Mouse (Mus musculus) kidney, embryonic 14.5 days (tissue): ENCODE results near the gene Slco6d1. TPM values are rescaled to one million over a fixed set of nuclear protein-coding genes. Genes with fewer than 3 reads are reported as not detected.
"Not testable (repeated sequence)": the region's sequence is repeated elsewhere in the genome, so short reads cannot be mapped to it uniquely, and the experiment has no call there.

Experiments
- ATAC-seq: fragments of 200-750 bp; cut with Nextera tagmentation; 2 replicates; pipeline ENCODE4 v1.8.0; 2017; ENCODE audit warnings: moderate number of reproducible peaks, mild to moderate bottlenecking, moderate TSS enrichment, moderate library complexity; ENCODE audit not compliant: low FRiP score, low TSS enrichment
- H3K27ac ChIP-seq: fragments of 300-500 bp; sonication (generic); 2 replicates; pipeline ENCODE4 v1.5.1; 2014; ENCODE audit warnings: low read depth, mild to moderate bottlenecking, low read length, moderate library complexity, mixed read lengths
- H3K27me3 ChIP-seq: fragments of 300-500 bp; sonication (generic); 2 replicates; pipeline ENCODE4 v1.6.1; 2014; ENCODE audit warnings: mild to moderate bottlenecking, low read length; ENCODE audit not compliant: control insufficient read depth, insufficient read depth
- H3K36me3 ChIP-seq: fragments of 300-500 bp; sonication (generic); 2 replicates; pipeline ENCODE4 v1.6.1; 2014; ENCODE audit warnings: low read length, mixed read lengths; ENCODE audit not compliant: control insufficient read depth, insufficient read depth
- H3K4me1 ChIP-seq: fragments of 300-500 bp; sonication (generic); 2 replicates; pipeline ENCODE4 v1.6.1; 2014; ENCODE audit warnings: low read length, mixed read lengths; ENCODE audit not compliant: control insufficient read depth, insufficient read depth
- H3K4me2 ChIP-seq: fragments of 300-500 bp; sonication (generic); replicated peaks from 2 replicates; pipeline ENCODE4 v1.6.1; 2014; ENCODE audit warnings: low read depth, mild to moderate bottlenecking, low read length
- H3K4me3 ChIP-seq: fragments of 300-500 bp; sonication (generic); 2 replicates; pipeline ENCODE4 v1.5.1; 2014; ENCODE audit warnings: mild to moderate bottlenecking, low read length
- H3K9ac ChIP-seq: fragments of 300-500 bp; sonication (generic); 2 replicates; pipeline ENCODE4 v1.6.1; 2014; ENCODE audit warnings: low read depth, mild to moderate bottlenecking, low read length, moderate library complexity
- H3K9me3 ChIP-seq: fragments of 300-500 bp; sonication (generic); 2 replicates; pipeline ENCODE4 v1.6.1; 2016; ENCODE audit warnings: low read length; ENCODE audit not compliant: control insufficient read depth
- WGBS: fragments of 180-500 bp; shearing (Covaris S2); extraction: QIAGEN DNeasy Blood & Tissue Kit; methylation state at CpG from one replicate; pipeline ENCODE4 v1.1.7; 2014; 5-methylcytosine and 5-hydroxymethylcytosine counted together
- polyA plus RNA-seq: library from polyadenylated mRNA; unstranded; fragments of >200 nt; fragmentation: Nextera tagmentation; extraction: Ambion mirVana; gene quantifications from 2 replicates; pipeline ENCODE4 v1.2.1, GENCODE M21; 2014

Gene Slco6d1
- polyA plus RNA-seq = not detected in 2 replicates

DNA sequence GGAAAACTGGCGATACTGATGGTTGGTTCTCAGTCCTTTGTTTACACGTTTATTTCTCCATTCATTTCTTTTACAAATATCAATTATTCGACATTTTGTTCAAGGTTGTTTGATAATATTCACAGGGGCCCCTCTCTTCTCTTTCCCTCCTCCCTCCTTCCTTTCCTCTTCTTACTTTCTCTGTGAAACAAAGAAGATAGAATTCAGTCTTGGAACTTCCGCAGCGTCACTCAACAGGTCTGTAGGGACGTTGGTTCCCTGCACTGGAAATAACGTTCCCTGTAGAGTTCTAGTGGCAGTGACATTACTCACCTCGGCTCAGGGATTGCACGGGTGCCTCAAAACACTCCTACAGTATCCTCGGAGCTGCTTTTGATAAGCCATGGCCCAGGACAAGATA lies at the start of gene Slco6d1:
TSS of gene Slco6d1 (plus strand) at position 301 of the 400 bp plus-strand sequence.
- H3K4me1 ChIP-seq = no peaks in the 10 kb centered on the region
- no peaks in the 10 kb centered on the region for H3K9me3 ChIP-seq
- H3K4me3 ChIP-seq = no peak within 1 kb of the TSS
- no peak for ATAC-seq
- H3K4me2 ChIP-seq = no peak within 1 kb of the TSS
- no peaks in the 10 kb centered on the region for H3K36me3 ChIP-seq
- WGBS = 87% methylated on average over 10 of the region's 10 CpGs
- no peak within 1 kb of the TSS for H3K27ac ChIP-seq
- no peak within 1 kb of the TSS for H3K9ac ChIP-seq
- H3K27me3 ChIP-seq = no peaks in the 10 kb centered on the region

GRCm38 (mm10) chr1:98392001-98392400 lies 28.9 kb upstream of the Slco6d1 start:
- H3K27me3 ChIP-seq = no peaks in the 10 kb centered on the region
- H3K27ac ChIP-seq = no peak overlapping the region
- no peak for ATAC-seq
- H3K9ac ChIP-seq = no peak overlapping the region
- no peak overlapping the region for H3K4me2 ChIP-seq
- H3K36me3 ChIP-seq = no peaks in the 10 kb centered on the region
- H3K4me3 ChIP-seq = no peak overlapping the region
- no peaks in the 10 kb centered on the region for H3K4me1 ChIP-seq
- no peaks in the 10 kb centered on the region for H3K9me3 ChIP-seq

DNA sequence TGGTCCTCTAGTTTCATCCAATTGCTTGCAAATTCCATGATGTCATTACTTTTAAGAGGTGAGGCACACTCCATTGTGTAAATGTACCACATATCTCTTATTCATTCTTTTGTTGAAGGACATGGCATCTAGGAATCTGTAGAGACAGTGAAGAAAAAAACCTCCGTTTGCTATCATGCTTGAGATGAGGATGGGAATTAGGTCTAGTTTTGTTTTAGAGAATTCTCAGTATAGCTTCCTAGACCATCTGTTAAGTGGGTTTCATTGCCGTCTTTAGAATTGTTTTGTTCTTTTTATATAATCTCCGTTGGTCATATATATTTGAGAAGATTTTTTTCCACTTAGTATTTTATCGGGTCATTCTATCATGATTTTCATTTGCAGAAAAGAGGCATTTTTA lies 27.0 kb downstream of the Slco6d1 start:
- H3K4me1 ChIP-seq = no peaks in the 10 kb centered on the region
- no peaks in the 10 kb centered on the region for H3K9me3 ChIP-seq
- no peak overlapping the region for H3K4me3 ChIP-seq
- no peaks in the 10 kb centered on the region for H3K36me3 ChIP-seq
- no peak for ATAC-seq
- H3K4me2 ChIP-seq = no peak overlapping the region
- 83% methylated on average over 4 of the region's 4 CpGs for WGBS
- H3K9ac ChIP-seq = no peak overlapping the region
- no peaks in the 10 kb centered on the region for H3K27me3 ChIP-seq
- no peak overlapping the region for H3K27ac ChIP-seq

DNA sequence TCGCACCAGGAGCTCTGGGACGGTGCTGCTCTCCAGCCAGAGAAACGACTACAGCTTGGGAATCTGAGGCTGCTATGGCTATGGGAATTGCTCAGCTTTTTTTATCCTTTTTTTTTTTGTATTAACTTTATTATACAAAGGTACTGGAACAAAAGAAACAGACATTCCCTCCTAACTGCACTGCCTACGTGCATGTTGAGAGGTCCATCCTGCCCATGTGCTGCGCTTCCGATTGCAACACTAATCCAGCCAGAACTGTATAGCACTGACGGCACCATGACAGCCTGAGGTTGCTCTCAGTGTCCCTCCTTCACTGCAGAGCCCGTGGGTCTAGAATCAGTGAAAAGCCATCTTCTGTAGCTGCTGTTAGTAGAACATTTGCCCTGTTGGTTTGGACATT lies 38.3 kb downstream of the Slco6d1 start:
- ATAC-seq, H3K9ac ChIP-seq, H3K9me3 ChIP-seq, H3K4me1 ChIP-seq, H3K36me3 ChIP-seq, H3K4me3 ChIP-seq, H3K27me3 ChIP-seq, H3K27ac ChIP-seq, H3K4me2 ChIP-seq: not testable (repeated sequence)
- 95% methylated on average over 8 of the region's 8 CpGs for WGBS

GRCm38 (mm10) chr1:98476381-98476780 lies 55.5 kb downstream of the Slco6d1 start:
- not testable (repeated sequence) for H3K27me3 ChIP-seq, H3K9me3 ChIP-seq, H3K36me3 ChIP-seq, H3K4me1 ChIP-seq, ATAC-seq, H3K4me3 ChIP-seq, H3K27ac ChIP-seq, H3K9ac ChIP-seq, H3K4me2 ChIP-seq
- WGBS = 85% methylated on average over 1 of the region's 1 CpGs

DNA sequence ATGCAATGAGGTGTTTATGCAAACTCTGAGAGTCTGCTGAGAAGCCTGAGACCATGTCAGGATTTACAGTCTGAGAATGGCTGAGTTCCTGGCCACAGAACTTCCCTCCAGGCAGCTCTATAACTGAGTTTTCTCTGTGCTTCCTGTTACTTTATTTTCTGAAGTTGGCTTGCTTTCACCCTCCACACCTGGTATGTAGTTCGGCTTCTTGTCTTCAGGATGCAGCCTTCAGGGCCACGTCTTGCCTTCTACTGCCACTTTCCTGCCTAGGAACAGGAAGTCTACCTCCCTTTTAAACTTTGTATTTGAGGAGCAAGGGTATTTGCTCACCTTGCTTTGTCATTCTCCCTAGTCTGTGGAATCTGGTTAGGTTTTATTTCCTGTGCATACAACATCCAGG lies 58.3 kb downstream of the Slco6d1 start:
- Histone ChIP-seq H3K27ac (no peak overlapping the region), H3K4me1 (no peaks in the 10 kb centered on the region), H3K4me3 (no peak overlapping the region), H3K36me3 (no peaks in the 10 kb centered on the region), H3K4me2 (no peak overlapping the region), H3K27me3 (no peaks in the 10 kb centered on the region), H3K9ac (no peak overlapping the region), H3K9me3 (no peaks in the 10 kb centered on the region)
- WGBS = 77% methylated on average over 2 of the region's 2 CpGs
- no peak for ATAC-seq

- H3K9me3 ChIP-seq = no peaks in the 10 kb centered on the region
- H3K36me3 ChIP-seq = no peaks in the 10 kb centered on the region
- ATAC-seq = no peak
- H3K9ac ChIP-seq = no peak overlapping the region
- no peak overlapping the region for H3K4me3 ChIP-seq
- WGBS = 76% methylated on average over 2 of the region's 2 CpGs
- H3K27ac ChIP-seq = no peak overlapping the region
- no peaks in the 10 kb centered on the region for H3K4me1 ChIP-seq
- no peak overlapping the region for H3K4me2 ChIP-seq
- no peaks in the 10 kb centered on the region for H3K27me3 ChIP-seq
Observed at GRCm38 (mm10) chr1:98505982-98506381, 85.1 kb downstream of the Slco6d1 start.

DNA sequence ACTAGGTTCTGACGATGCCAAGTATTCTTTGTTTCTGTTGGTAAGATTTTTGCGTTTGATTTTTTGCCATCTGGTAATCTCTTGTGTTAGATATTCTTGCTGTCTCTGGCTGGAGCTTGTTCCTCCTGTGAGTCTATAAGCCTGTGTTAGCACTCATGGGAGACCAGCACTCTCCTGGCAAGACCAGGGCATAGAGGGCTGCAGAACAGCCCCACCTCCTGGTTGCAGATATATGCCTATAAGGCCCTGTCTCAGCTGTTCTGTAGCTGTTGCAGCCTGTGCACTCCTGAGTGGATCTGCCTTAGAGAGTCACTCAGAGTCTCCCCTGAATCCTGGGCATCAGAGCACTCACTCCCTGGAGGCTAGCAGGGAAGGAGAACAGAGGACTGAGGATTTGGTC lies 102.1 kb downstream of the Slco6d1 start:
- 92% methylated on average over 2 of the region's 2 CpGs for WGBS

DNA sequence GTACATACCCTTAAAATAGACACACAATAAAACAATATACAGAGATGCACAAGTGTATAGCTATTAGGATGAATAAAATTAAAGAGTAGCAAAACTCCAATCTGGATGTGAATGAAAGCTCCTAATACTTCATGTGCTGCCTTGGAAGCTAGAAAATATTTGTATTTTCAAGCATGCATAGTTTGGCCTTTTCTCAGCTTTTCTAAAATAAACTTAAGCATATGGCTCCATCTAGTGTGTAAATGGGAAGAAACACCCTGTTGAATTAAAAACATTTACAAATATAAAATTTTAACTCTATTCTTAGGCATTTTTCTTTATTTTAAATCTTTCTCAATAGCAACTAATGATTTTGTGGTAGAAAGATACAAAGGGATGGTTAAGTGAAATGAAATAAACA lies 102.6 kb downstream of the Slco6d1 start:
- Histone ChIP-seq H3K4me3 (no peak overlapping the region), H3K27me3 (no peaks in the 10 kb centered on the region), H3K4me1 (no peaks in the 10 kb centered on the region), H3K4me2 (no peak overlapping the region), H3K9ac (no peak overlapping the region), H3K36me3 (no peaks in the 10 kb centered on the region), H3K9me3 (no peaks in the 10 kb centered on the region), H3K27ac (no peak overlapping the region)
- no peak for ATAC-seq

More for the DNA sequence above, 102.1 kb downstream of the Slco6d1 start:
- no peaks in the 10 kb centered on the region for H3K4me1 ChIP-seq
- H3K9ac ChIP-seq = no peak overlapping the region
- no peak overlapping the region for H3K27ac ChIP-seq
- ATAC-seq = no peak
- H3K27me3 ChIP-seq = no peaks in the 10 kb centered on the region
- H3K9me3 ChIP-seq = no peaks in the 10 kb centered on the region
- no peak overlapping the region for H3K4me2 ChIP-seq
- no peaks in the 10 kb centered on the region for H3K36me3 ChIP-seq
- no peak overlapping the region for H3K4me3 ChIP-seq

DNA sequence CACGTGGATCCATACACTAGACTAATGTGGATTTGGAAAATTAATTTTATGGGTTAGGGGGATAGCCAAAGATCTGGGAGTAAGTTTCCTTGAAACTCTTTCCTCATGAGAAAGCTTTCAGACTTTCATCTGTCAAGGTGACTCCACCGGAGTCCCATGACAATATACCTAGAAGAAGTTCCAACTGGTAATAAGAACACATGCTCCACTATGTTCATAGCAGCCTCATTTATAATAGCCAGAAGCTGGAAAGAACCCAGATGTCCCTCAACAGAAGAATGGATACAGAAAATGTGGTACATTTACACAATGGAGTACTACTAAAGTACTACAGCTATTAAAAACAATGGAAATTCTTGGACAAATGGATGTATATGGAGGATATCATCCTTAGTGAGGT lies 107.4 kb downstream of the Slco6d1 start:
- ATAC-seq, H3K9ac ChIP-seq, H3K4me3 ChIP-seq, H3K4me1 ChIP-seq, H3K27ac ChIP-seq, H3K9me3 ChIP-seq, H3K27me3 ChIP-seq, H3K36me3 ChIP-seq, H3K4me2 ChIP-seq: not testable (repeated sequence)
- WGBS = 72% methylated on average over 1 of the region's 2 CpGs
